Mouse (Mus musculus) C2C12 (cell line): ENCODE measurements around the gene Art4.

ENCODE experiments used
- CTCF ChIP-seq: IDR thresholded peaks from one replicate; pipeline ENCODE4 v1.5.1; 2011; ENCODE audit not compliant: control insufficient read depth, insufficient read depth, insufficient read length
- MAX ChIP-seq: IDR thresholded peaks from one replicate; pipeline ENCODE4 v1.6.1; 2011; ENCODE audit warnings: mild to moderate bottlenecking, control low read depth
- MYOG ChIP-seq: IDR thresholded peaks from one replicate; pipeline ENCODE4 v1.6.1; 2011; ENCODE audit not compliant: control insufficient read depth, insufficient read length; ENCODE audit errors: extremely low read depth
- USF1 ChIP-seq: IDR thresholded peaks from one replicate; pipeline ENCODE4 v1.6.1; 2011; ENCODE audit warnings: low read depth, mild to moderate bottlenecking, control low read depth, moderate library complexity

GRCm38 (mm10) chr6:136847790-136848189, 9.7 kb downstream of the Art4 start:
- TF ChIP-seq CTCF (no peak), MAX (no peak), USF1 (no peak), MYOG (no peak)
